Mouse (Mus musculus) bone marrow macrophage, adult 2 months (primary cell): ENCODE results near the gene 4930583I09Rik.

Source experiments
- CTCF ChIP-seq: IDR thresholded peaks from 2 replicates; pipeline ENCODE4 v1.5.1; 2012; ENCODE audit warnings: low read depth, mild to moderate bottlenecking, low read length, moderate library complexity
- POLR2A ChIP-seq: IDR thresholded peaks from 2 replicates; pipeline ENCODE4 v1.6.1; 2012; ENCODE audit warnings: mild to moderate bottlenecking, low read depth, low read length, borderline replicate concordance

DNA sequence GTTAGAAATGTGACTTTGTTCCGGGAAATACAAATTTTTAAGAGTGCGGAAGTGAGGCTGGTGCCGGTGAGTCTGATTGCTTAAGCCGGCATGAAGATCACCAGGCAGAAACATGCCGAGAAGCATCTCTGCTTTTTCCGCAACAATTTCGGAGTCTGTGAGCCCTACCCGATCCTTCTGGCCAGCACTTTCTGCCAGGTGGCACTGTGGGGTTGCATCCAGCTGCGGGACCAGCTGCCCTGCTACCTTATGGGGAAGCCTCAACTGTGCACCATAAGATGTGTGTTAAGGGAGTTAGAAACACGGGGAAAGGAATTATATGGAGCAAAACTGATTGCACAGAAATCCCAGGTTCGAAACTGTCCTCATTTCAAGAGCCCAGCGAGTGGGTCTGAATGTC lies 40.2 kb upstream of the 4930583I09Rik start:
- TF ChIP-seq POLR2A (no peak), CTCF (no peak)
